Mouse (Mus musculus): ENCODE measurements around the gene Ldb3. TPM values are rescaled to one million over a fixed set of nuclear protein-coding genes. Genes with fewer than 3 reads are reported as not detected.

Ldb3 gene
- polyA plus RNA-seq, 2 experiments from 2014 or later = not detected

- no peak for ATAC-seq
Measured at GRCm38 (mm10) chr14:34554047-34554446, 34.4 kb downstream of the Ldb3 start.

GRCm38 (mm10) chr14:34553470-34553869 lies 35.0 kb downstream of the Ldb3 start:
- no peak for ATAC-seq

GRCm38 (mm10) chr14:34552226-34552625 lies 36.3 kb downstream of the Ldb3 start:
- no peak for ATAC-seq

- ATAC-seq = peak; percentile 91
Measured at GRCm38 (mm10) chr14:34549004-34549671, 39.3 kb downstream of the Ldb3 start.

- peak; percentile 18 for ATAC-seq
Measured at GRCm38 (mm10) chr14:34548391-34549001, 40.0 kb downstream of the Ldb3 start.

GRCm38 (mm10) chr14:34544545-34544944 lies 43.9 kb downstream of the Ldb3 start:
- ATAC-seq = no peak

- ATAC-seq = no peak
Measured at GRCm38 (mm10) chr14:34544001-34544400, 44.5 kb downstream of the Ldb3 start.

GRCm38 (mm10) chr14:34543596-34543995 lies 44.9 kb downstream of the Ldb3 start:
- no peak for ATAC-seq

GRCm38 (mm10) chr14:34541896-34542295 lies 46.6 kb downstream of the Ldb3 start:
- ATAC-seq = no peak

GRCm38 (mm10) chr14:34540685-34541162 lies 47.8 kb downstream of the Ldb3 start:
- no peak for ATAC-seq

- no peak for ATAC-seq
Measured at GRCm38 (mm10) chr14:34535883-34536282, 52.6 kb downstream of the Ldb3 start.

GRCm38 (mm10) chr14:34533537-34533936 lies 54.9 kb downstream of the Ldb3 start:
- no peak for ATAC-seq

GRCm38 (mm10) chr14:34532536-34532935 lies 55.9 kb downstream of the Ldb3 start:
- ATAC-seq = no peak

GRCm38 (mm10) chr14:34528804-34529203 lies 59.7 kb downstream of the Ldb3 start:
- ATAC-seq = no peak

- no peak for ATAC-seq
Measured at GRCm38 (mm10) chr14:34522701-34523100, 65.8 kb downstream of the Ldb3 start, which contains the start of gene 9230112D13Rik. 9230112D13Rik (minus strand) TSS chr14:34522801.

- ATAC-seq = no peak
Measured at GRCm38 (mm10) chr14:34517959-34518544, 70.4 kb downstream of the Ldb3 start.

GRCm38 (mm10) chr14:34516960-34517577 lies 71.4 kb downstream of the Ldb3 start:
- ATAC-seq = no peak

- no peak for ATAC-seq
Measured at GRCm38 (mm10) chr14:34515860-34516259, 72.6 kb downstream of the Ldb3 start.

- no peak for ATAC-seq
Measured at GRCm38 (mm10) chr14:34514120-34514519, 74.4 kb downstream of the Ldb3 start.

- no peak for ATAC-seq
Measured at GRCm38 (mm10) chr14:34512602-34513001, 75.9 kb downstream of the Ldb3 start.

GRCm38 (mm10) chr14:34511901-34512300 lies 76.6 kb downstream of the Ldb3 start:
- no peak for ATAC-seq

GRCm38 (mm10) chr14:34508842-34509439 lies 79.5 kb downstream of the Ldb3 start:
- ATAC-seq = no peak
